Mouse (Mus musculus): Measurements from ENCODE around the gene Fbln5. TPM values are rescaled to one million over a fixed set of nuclear protein-coding genes. Genes with fewer than 3 reads are reported as not detected.

Gene Fbln5
- polyA plus RNA-seq, 1 experiment from 2014 or later: 38.1 TPM

DNA sequence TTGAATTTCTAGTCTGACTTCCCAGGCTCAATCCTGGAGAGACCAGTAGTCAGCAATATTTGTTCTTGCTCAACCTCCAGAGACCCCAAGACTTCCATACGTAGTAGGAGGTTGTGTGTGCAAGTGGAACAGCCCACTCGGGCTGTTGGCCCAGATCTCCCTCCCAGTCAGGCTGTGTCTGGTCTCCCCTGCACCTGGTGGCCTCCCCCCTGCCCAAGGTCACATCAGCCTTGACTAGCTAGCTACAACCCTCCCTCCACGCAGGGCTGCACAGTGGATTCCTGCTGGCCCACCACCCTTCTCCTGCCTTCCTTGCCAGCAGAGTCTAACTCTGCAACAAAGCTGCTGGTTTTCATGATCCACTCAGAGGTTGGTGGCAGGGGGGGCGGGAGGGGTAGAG is 12.4 kb upstream of the Fbln5 start:
- 69% methylated on average over 4 of the region's 4 CpGs for WGBS
- no peak overlapping the region for H3K27ac ChIP-seq (ENCODE audit: low read depth, low read length)
- ATAC-seq: no peak

DNA sequence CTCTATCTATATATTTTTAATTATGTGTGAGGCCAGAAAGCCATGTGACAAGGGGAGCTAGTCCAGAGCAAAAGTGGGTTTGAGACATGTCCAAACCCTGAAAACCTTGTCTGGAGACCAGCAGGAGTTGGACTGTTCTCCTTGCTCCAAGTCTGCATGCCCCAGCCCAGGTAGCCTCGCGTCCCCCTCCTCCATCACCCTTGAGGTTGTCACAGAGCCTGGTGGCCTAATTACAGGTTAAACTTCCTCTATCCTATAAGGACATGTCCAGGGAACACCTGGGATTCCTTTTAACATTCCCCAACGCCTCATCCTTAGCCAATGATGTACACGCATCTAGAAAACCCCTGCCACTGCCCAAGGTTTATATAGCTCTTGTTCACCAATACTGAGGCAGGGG is 4.3 kb upstream of the Fbln5 start:
- no peak overlapping the region for H3K9ac ChIP-seq (ENCODE audit: low read depth, low read length)
- no peak overlapping the region for H3K4me2 ChIP-seq (replicated peaks; ENCODE audit: low read depth)
- 91% methylated on average over 4 of the region's 4 CpGs for WGBS
- no peaks in the 10 kb centered on the region for H3K9me3 ChIP-seq (ENCODE audit: control insufficient read depth)
- H3K27me3 ChIP-seq (replicated peaks; ENCODE audit: control insufficient read depth, insufficient read depth, low read length): 0 out of 2 replicates have a peak, but pooled peaks cover 4% of the 10 kb centered on the region
- H3K4me3 ChIP-seq (ENCODE audit: low read depth, low read length): no peak overlapping the region
- no peak overlapping the region for H3K27ac ChIP-seq (ENCODE audit: low read depth, low read length)
- no peak for ATAC-seq
- H3K36me3 ChIP-seq (ENCODE audit: control insufficient read depth, insufficient read depth): no peaks in the 10 kb centered on the region
- no peak for TF ChIP-seq CTCF (IDR thresholded peaks at IDR 0.05; ENCODE audit: low read depth)
- 0 out of 2 replicates have a peak, but pooled peaks cover 12% of the 10 kb centered on the region for H3K4me1 ChIP-seq (replicated peaks; ENCODE audit: control insufficient read depth, insufficient read depth, low read length)

More for the DNA sequence above, 12.4 kb upstream of the Fbln5 start:
- Histone ChIP-seq H3K9ac (ENCODE audit: low read depth, low read length) (no peak overlapping the region), H3K4me2 (replicated peaks; ENCODE audit: low read depth) (no peak overlapping the region), H3K36me3 (ENCODE audit: control insufficient read depth, insufficient read depth) (0 out of 2 replicates have a peak, but pooled peaks cover 13% of the 10 kb centered on the region), H3K4me1 (replicated peaks; ENCODE audit: control insufficient read depth, insufficient read depth, low read length) (no peaks in the 10 kb centered on the region), H3K9me3 (ENCODE audit: control insufficient read depth) (no peaks in the 10 kb centered on the region), H3K27me3 (replicated peaks; ENCODE audit: control insufficient read depth, insufficient read depth, low read length) (no peaks in the 10 kb centered on the region), H3K4me3 (ENCODE audit: low read depth, low read length) (no peak overlapping the region)
- TF ChIP-seq CTCF (IDR thresholded peaks at IDR 0.05; ENCODE audit: low read depth): no peak

DNA sequence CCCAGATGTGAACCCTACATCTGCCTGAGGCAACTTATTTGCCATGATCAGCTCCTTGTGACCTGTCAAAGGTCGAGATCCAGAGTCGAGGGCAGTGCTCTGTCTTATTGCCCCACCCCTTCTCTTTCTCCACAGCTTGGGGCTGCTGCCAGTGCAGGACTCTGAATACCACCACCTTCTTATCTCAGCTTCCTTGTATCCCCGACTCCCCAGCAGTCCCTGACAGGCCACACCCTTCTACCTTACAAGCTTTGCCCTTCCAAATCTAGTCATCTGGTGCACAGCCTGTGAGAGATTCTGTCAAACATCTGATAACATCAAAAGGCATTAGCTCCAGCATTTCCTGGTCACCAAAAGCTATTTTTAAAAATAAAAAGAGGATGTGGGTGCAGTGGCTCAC is 2.7 kb upstream of the Fbln5 start:
- TF ChIP-seq CTCF (IDR thresholded peaks at IDR 0.05; ENCODE audit: low read depth): no peak
- Histone ChIP-seq H3K4me1 (replicated peaks; ENCODE audit: control insufficient read depth, insufficient read depth, low read length) (0 out of 2 replicates have a peak, but pooled peaks cover 12% of the 10 kb centered on the region), H3K27me3 (replicated peaks; ENCODE audit: control insufficient read depth, insufficient read depth, low read length) (0 out of 2 replicates have a peak, but pooled peaks cover 4% of the 10 kb centered on the region), H3K9ac (ENCODE audit: low read depth, low read length) (no peak overlapping the region), H3K4me3 (ENCODE audit: low read depth, low read length) (no peak overlapping the region), H3K36me3 (ENCODE audit: control insufficient read depth, insufficient read depth) (no peaks in the 10 kb centered on the region), H3K9me3 (ENCODE audit: control insufficient read depth) (no peaks in the 10 kb centered on the region), H3K27ac (ENCODE audit: low read depth, low read length) (no peak overlapping the region), H3K4me2 (replicated peaks; ENCODE audit: low read depth) (no peak overlapping the region)
- ATAC-seq: peak; percentile 46; the same call in 1 of the 2 replicates
- 12% methylated on average over 3 of the region's 3 CpGs for WGBS

DNA sequence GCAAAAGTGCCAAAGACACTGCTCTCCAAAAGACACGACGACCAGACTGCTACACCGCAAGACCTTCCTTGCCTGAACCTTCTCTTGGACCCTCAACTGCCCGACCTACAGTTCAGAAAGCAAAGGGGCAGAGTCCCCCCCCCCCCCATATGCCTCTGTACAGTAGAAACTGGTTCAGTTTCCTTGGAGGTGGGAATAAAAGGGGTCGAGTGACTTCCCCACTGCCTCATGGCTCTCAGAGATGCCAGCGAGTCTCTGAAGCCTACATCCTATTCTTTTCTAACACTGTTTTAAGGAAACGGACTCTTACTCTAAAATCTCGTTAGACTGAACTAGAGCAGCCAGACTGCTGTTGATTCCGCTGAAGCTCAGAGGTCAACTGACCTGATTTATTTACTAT is 715 bp upstream of the Fbln5 start:
- 0 out of 2 replicates have a peak overlapping the region, but pooled peaks have one; percentile 13 for H3K9ac ChIP-seq (ENCODE audit: low read depth, low read length)
- 31% methylated on average over 9 of the region's 9 CpGs for WGBS
- H3K27ac ChIP-seq (ENCODE audit: low read depth, low read length): no peak overlapping the region

DNA sequence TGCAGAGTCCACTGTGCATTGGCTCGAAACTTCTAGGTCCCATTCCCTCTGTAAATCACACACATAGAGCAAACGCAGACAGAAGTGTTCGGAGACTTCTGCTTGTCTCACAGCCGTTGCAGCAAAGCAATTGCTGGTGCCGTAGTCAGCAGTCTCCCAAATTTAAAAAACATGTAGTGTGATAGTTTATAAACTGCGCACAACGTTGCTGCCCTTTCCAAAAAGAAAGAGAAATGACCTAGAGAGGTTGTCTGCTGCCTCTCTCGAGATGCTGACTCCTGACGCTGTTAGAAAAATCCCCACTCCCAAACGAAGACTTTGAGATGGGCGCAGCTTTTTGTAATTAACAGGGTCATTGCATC is 628 bp downstream of the Fbln5 start:
- peak overlapping the region; percentile 88 for H3K4me2 ChIP-seq (replicated peaks; ENCODE audit: low read depth)
- 0 out of 2 replicates have a peak, but pooled peaks cover 4% of the 10 kb centered on the region for H3K27me3 ChIP-seq (replicated peaks; ENCODE audit: control insufficient read depth, insufficient read depth, low read length)
- H3K9ac ChIP-seq (ENCODE audit: low read depth, low read length): no peak overlapping the region
- TF ChIP-seq CTCF (IDR thresholded peaks at IDR 0.05; ENCODE audit: low read depth): no peak
- H3K4me1 ChIP-seq (replicated peaks; ENCODE audit: control insufficient read depth, insufficient read depth, low read length): 0 out of 2 replicates have a peak, but pooled peaks cover 12% of the 10 kb centered on the region
- no peaks in the 10 kb centered on the region for H3K36me3 ChIP-seq (ENCODE audit: control insufficient read depth, insufficient read depth)
- peak overlapping the region; percentile 29 for H3K27ac ChIP-seq (ENCODE audit: low read depth, low read length)
- WGBS: 17% methylated on average over 11 of the region's 11 CpGs
- H3K9me3 ChIP-seq (ENCODE audit: control insufficient read depth): no peaks in the 10 kb centered on the region
- peak overlapping the region; percentile 44 for H3K4me3 ChIP-seq (ENCODE audit: low read depth, low read length)
- no peak for ATAC-seq

More for the DNA sequence above, 715 bp upstream of the Fbln5 start:
- Histone ChIP-seq H3K27me3 (replicated peaks; ENCODE audit: control insufficient read depth, insufficient read depth, low read length) (0 out of 2 replicates have a peak, but pooled peaks cover 4% of the 10 kb centered on the region), H3K9me3 (ENCODE audit: control insufficient read depth) (no peaks in the 10 kb centered on the region), H3K4me2 (replicated peaks; ENCODE audit: low read depth) (peak overlapping the region; percentile 88), H3K4me1 (replicated peaks; ENCODE audit: control insufficient read depth, insufficient read depth, low read length) (0 out of 2 replicates have a peak, but pooled peaks cover 12% of the 10 kb centered on the region), H3K4me3 (ENCODE audit: low read depth, low read length) (peak overlapping the region; percentile 44), H3K36me3 (ENCODE audit: control insufficient read depth, insufficient read depth) (no peaks in the 10 kb centered on the region)
- ATAC-seq: no peak
- no peak for TF ChIP-seq CTCF (IDR thresholded peaks at IDR 0.05; ENCODE audit: low read depth)

DNA sequence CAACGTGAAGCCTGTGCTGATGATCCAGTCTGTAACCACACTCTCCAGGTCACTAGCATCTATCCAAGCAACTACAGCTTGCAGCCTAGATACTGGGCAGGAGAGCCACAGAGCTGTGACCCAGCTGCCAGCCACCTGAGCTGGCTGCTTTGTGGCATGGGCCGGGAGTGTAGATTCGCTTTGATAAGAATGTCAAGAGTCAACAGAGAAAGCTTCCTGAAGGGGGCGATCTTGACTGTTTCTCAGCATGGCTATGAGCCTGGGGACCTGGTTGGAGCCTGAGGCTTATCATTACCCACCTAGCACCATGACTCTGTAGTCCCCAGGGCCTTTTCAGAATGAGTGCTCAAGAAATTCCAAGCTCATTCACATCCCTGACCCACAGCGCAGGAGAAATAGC is 2.0 kb downstream of the Fbln5 start:
- no peak overlapping the region for H3K27ac ChIP-seq (ENCODE audit: low read depth, low read length)
- 47% methylated on average over 5 of the region's 5 CpGs for WGBS
- H3K36me3 ChIP-seq (ENCODE audit: control insufficient read depth, insufficient read depth): no peaks in the 10 kb centered on the region
- TF ChIP-seq CTCF (IDR thresholded peaks at IDR 0.05; ENCODE audit: low read depth): peak; percentile 60
- no peak overlapping the region for H3K4me3 ChIP-seq (ENCODE audit: low read depth, low read length)
- no peaks in the 10 kb centered on the region for H3K9me3 ChIP-seq (ENCODE audit: control insufficient read depth)
- H3K4me1 ChIP-seq (replicated peaks; ENCODE audit: control insufficient read depth, insufficient read depth, low read length): 0 out of 2 replicates have a peak, but pooled peaks cover 12% of the 10 kb centered on the region
- H3K27me3 ChIP-seq (replicated peaks; ENCODE audit: control insufficient read depth, insufficient read depth, low read length): 0 out of 2 replicates have a peak, but pooled peaks cover 4% of the 10 kb centered on the region
- H3K4me2 ChIP-seq (replicated peaks; ENCODE audit: low read depth): no peak overlapping the region
- H3K9ac ChIP-seq (ENCODE audit: low read depth, low read length): no peak overlapping the region
- no peak; the same call in 1 of the 2 replicates for ATAC-seq

All from intestine, postnatal 0 days (tissue).